Mouse (Mus musculus) ovary, postnatal 10 days (tissue): ENCODE results near the gene Nadsyn1.

Experiments
- DNase-seq: peaks from one replicate; pipeline ENCODE4 v3.0.0; 2022; ENCODE audit warnings: low spot score

Nadsyn1 gene

GRCm38 (mm10) chr7:143801195-143802065 is 21.2 kb downstream of the Nadsyn1 start:
- no peak for DNase-seq

GRCm38 (mm10) chr7:143800770-143801169 is 21.9 kb downstream of the Nadsyn1 start:
- DNase-seq = no peak

- DNase-seq = no peak
These were observed 23.9 kb downstream of the Nadsyn1 start for GRCm38 (mm10) chr7:143798783-143799182.

- no peak for DNase-seq
These were observed 29.5 kb downstream of the Nadsyn1 start for GRCm38 (mm10) chr7:143793121-143793520.

GRCm38 (mm10) chr7:143792336-143792985 is 30.2 kb downstream of the Nadsyn1 start:
- DNase-seq = no peak

- DNase-seq = peak; percentile 60
These were observed 38.4 kb downstream of the Nadsyn1 start, which contains the start of gene Mrgpre for GRCm38 (mm10) chr7:143783996-143784829. Mrgpre (minus strand) TSS chr7:143784500.

GRCm38 (mm10) chr7:143783378-143783995 is 39.2 kb downstream of the Nadsyn1 start:
- no peak for DNase-seq

GRCm38 (mm10) chr7:143777375-143777774 is 45.3 kb downstream of the Nadsyn1 start:
- no peak for DNase-seq

GRCm38 (mm10) chr7:143776137-143776536 is 46.5 kb downstream of the Nadsyn1 start:
- DNase-seq = no peak

GRCm38 (mm10) chr7:143769461-143769860 is 53.2 kb downstream of the Nadsyn1 start:
- DNase-seq = no peak

- DNase-seq = no peak
These were observed 54.4 kb downstream of the Nadsyn1 start for GRCm38 (mm10) chr7:143768267-143768666.

- no peak for DNase-seq
These were observed 55.8 kb downstream of the Nadsyn1 start, which contains the start of gene Mrgprg for GRCm38 (mm10) chr7:143766893-143767292. Mrgprg (minus strand) TSS chr7:143766993.

GRCm38 (mm10) chr7:143764876-143765530 is 57.6 kb downstream of the Nadsyn1 start:
- DNase-seq = no peak

- no peak for DNase-seq
These were observed 58.9 kb downstream of the Nadsyn1 start for GRCm38 (mm10) chr7:143763794-143764193.

GRCm38 (mm10) chr7:143758956-143759355 is 63.7 kb downstream of the Nadsyn1 start:
- no peak for DNase-seq

GRCm38 (mm10) chr7:143757696-143758095 is 65.0 kb downstream of the Nadsyn1 start:
- no peak for DNase-seq

- no peak for DNase-seq
These were observed 65.6 kb downstream of the Nadsyn1 start for GRCm38 (mm10) chr7:143757027-143757390.

GRCm38 (mm10) chr7:143756125-143757026 is 66.3 kb downstream of the Nadsyn1 start, which contains the start of gene Osbpl5:
Osbpl5 (minus strand) TSS chr7:143756985.
- DNase-seq = no peak

GRCm38 (mm10) chr7:143755357-143756124 is 67.1 kb downstream of the Nadsyn1 start:
- DNase-seq = no peak
